Mouse (Mus musculus): ENCODE results near the gene Rbfox3.
A peak's percentile ranks its signal among the peaks of the same experiment; 100 is the strongest.

Gene Rbfox3

DNA sequence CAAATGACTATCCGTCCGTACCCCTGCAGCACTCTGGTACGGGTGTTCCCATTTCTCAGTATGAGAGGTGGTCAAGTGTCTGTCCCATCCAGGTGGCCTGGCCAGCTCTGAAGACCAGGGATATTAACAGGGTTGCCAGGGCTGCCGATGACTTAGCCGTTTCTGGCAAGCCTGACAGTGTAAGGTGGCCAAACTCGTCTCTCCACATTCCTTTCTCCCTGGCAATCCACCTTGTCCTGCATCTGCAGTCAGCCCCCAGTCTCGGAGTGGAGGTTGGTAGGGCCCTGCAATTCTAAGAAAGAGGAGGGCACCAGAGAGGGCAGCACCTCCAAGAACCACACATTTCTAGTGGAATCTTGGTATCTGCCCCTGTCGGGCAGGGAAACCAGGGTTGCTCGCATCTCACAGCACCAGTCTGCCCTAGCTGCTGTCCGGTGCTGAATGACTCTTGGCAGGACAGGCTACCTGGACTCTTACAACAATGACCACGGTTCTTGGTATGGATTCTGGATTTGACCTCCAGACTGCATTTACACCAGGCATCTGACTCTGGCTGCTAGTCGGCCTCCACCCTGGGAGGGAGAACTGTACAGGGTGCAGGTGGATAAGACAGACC, 370.9 kb downstream of the Rbfox3 start:
- DNase-seq = no peak

DNA sequence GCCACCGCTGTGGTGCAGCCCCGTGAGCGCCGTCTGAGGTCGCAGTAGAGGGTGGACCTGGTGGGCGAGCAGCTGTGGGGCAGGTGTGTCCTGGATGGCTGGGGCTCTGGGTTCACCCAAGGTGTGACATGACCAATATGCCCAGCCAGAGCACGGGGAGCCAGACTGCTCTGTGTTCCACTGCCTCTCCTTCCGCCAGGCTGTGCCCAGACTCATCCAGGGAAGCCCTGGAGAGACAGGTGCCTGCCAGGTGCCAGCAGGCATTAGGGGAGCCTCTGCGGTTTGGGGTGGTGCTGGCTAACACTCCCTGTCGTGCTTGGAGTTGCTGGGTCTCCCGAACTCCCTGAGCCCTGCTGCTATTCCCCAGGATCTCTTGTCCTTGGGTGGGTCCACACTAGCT, 373.4 kb downstream of the Rbfox3 start:
- no peak for DNase-seq

GRCm38 (mm10) chr11:118534382-118535092, 376.9 kb downstream of the Rbfox3 start:
- DNase-seq = peak; percentile 39

DNA sequence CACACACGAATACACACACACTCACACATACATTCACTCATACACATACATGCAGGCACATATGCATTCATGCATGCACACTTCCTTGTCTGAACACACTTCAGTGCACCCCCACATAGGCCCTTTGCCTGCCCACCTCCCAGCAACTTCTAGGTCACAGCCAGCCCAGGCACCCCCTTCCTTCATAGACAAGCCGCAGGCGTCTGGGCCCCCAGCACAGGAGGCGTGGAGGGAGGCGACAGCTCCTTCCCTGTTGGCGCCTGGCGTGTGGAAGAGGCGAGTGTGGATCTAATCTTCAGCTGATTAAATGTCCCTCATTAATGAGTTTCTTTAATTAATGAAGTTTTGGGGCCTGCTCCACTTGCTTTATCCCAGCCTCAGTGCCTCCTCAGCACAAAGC, 381.1 kb downstream of the Rbfox3 start:
- DNase-seq = no peak

- DNase-seq = no peak
These were observed 382.6 kb downstream of the Rbfox3 start for GRCm38 (mm10) chr11:118528761-118529160.

DNA sequence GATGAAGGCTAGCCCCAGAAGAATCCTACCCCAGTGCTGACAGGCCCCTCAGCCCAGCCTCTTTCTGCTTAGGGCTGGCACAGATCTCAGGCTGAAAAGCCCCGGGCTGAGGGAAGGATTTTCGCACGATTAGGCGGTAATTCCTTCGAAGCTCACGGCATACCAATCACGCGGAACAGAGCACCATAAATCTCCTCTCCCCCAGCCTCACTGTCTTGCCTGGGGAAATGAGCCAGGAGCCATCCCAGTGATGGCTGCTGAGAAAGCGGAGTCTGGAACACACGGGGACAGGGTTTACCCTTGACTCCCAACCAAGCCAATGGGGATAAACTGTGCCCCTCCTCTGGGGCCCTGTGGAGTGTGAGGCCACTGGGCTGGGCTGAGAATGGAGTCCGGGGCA, 386.3 kb downstream of the Rbfox3 start:
- DNase-seq = no peak

GRCm38 (mm10) chr11:118523496-118524145, 387.8 kb downstream of the Rbfox3 start:
- no peak for DNase-seq

GRCm38 (mm10) chr11:118520932-118521331, 390.5 kb downstream of the Rbfox3 start:
- DNase-seq = no peak

GRCm38 (mm10) chr11:118520251-118520650, 391.1 kb downstream of the Rbfox3 start:
- DNase-seq = no peak

DNA sequence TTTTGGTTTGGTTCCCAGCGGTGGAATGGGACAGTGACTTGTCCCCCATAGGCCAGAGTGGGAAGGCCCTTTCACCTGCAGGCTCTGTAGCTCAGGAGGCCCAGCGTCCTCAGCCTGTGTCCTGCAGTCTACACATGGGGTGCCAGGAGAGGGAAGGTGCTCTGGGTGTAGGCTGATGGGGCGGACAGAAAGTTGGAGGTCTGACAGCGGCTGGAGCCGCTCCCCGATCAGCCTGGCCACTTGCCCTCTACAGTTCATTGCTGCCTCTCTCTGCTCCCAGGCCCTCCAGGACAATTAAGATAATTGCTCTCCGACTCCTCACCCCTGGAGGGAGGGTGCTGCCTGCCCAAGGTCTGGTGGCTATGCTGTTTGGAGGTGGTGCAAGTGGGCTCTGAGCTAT, 392.7 kb downstream of the Rbfox3 start:
- DNase-seq = no peak

DNA sequence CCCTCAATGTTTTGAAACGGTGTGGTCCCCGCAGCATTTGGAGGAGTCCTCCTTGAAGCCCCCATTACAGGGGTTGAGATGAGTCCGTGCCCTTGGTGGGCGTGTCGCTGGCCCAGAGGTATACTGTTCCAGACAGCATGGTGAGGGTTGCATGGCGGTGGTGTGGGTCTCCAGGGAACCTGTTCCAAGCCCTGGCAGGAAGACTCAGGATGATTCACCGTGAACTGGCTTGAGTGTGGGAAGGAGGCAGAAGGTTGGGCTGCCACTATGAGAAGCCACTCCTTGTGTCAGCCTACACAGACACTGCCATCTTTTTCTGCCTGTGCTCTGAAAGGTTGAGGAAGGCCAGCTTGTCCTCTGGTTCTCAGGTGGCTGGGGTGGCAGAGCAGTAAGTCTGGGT, 393.5 kb downstream of the Rbfox3 start:
- DNase-seq = no peak

DNA sequence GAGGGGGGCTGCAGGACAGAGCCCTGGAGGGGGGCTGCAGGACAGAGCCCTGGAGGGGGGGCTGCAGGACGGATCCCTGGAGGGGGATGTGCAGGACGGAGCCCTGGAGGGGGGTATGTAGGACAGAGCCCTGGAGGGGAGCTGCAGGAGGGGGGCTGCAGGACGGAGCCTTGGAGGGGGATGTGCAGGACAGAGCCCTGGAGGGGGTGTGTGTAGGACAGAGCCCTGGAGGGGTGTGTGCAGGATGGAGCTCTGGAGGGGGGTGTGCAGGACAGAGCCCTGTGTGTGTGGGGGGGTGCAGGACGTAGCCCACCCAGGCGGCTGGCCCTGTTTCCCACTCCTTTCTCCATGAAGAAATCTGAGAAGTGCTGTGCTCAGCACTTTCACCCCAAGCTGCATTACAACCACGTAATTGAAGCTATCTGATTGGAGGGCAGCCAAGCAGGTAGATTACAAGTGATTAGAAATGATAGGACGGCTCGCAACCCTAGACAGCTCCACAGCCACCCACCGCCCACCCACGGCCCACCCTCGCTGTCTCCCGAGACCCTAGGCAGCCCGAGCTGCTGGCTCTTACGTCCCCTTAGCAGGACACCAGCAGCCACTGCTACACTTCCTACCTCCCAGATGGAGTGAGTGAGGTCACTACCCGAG, 399.0 kb downstream of the Rbfox3 start:
- no peak for DNase-seq

- DNase-seq = no peak
These were observed 399.5 kb downstream of the Rbfox3 start for GRCm38 (mm10) chr11:118511851-118512250.

DNA sequence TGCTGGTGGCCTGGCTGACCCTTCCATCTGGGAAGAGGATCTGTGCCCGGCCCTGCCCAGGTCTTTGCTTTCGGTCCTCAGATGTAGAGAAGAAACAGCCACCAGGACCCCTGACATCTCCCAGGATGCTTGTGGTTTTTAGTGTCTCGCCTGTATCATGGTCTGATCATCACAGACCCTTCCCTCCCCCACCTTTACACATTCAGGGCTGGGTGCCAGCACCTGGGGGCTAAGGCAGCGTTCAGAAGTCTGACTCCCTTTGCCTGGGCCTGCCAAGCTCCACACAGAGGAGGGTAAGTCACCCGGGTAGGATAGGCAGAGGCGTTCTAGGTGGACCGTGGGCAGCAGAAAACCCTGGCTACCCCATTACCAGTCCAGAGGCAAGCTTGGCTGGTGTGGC, 403.1 kb downstream of the Rbfox3 start:
- no peak for DNase-seq

- DNase-seq = peak; percentile 63
These were observed 403.5 kb downstream of the Rbfox3 start for GRCm38 (mm10) chr11:118507904-118508303.

DNA sequence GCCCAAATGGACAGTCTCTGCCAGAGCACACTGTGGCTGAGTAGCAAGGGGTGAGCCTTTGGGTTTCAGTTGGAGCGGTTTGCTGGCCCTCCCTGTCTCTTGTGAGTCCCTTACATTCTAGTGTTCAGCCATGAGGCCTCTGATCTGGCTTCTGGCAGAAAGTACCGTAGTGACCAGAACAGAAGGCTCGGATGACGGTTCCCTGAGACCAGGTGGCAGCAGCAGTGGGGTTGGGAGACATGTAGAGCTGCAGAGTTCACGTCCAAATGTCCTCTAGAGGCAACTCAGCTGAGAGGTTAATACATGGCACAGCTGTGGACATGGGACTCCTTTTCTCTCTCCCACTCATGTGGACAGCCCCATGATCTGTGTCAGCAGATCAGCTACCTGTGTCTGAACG, 404.3 kb downstream of the Rbfox3 start:
- DNase-seq = no peak

DNA sequence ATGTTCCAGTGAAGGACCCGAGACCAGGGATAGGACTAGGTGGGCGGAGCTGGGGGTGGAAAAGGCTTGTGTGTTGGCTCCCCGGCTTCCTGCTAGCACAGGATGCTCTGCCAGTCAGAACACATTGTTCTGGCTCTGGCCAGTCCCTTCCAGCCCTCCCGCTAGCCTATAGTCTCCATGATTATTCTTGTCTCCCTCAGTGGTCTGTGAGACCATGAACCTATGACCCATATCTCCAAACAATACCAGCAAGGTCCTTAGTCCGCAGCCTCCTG, 407.3 kb downstream of the Rbfox3 start:
- no peak for DNase-seq

DNA sequence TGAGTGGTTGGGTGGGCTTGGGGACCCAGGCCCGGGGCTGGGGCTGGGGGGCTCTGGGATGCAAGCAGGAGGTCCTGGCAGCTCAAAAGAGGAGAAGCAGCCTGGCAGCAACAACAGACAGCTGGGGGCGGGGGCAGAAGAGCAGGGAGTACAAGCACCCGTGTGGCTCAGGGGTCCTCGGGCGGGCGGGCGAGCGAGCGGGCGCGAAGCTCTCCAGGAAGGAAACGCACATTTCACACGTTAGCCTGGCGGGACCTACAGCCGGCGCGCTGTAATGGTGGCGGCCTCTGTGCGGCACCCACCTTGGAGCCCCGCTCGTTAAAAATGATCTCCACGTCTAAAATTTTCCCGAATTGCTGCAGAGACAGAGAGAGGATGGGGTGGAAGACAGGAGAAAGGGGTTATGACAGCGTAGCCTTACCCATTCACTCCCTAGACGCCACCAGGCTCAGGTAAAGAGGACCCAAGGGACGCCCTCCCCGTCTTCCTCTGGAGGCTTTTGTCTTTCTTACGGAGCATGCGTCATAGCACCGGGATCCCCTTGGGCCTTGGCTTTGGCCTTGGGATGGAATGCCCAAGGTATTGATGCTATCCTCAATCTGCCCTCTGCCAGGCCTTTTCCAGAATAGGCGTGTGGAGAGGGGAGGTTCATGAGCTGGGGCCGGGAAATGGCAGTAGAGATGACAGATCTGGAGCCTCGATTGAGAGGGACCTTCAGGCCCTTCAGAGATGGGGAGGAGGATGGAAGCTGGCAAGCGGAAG, 407.8 kb downstream of the Rbfox3 start:
- no peak for DNase-seq

GRCm38 (mm10) chr11:118502990-118503389, 408.4 kb downstream of the Rbfox3 start:
- no peak for DNase-seq

DNA sequence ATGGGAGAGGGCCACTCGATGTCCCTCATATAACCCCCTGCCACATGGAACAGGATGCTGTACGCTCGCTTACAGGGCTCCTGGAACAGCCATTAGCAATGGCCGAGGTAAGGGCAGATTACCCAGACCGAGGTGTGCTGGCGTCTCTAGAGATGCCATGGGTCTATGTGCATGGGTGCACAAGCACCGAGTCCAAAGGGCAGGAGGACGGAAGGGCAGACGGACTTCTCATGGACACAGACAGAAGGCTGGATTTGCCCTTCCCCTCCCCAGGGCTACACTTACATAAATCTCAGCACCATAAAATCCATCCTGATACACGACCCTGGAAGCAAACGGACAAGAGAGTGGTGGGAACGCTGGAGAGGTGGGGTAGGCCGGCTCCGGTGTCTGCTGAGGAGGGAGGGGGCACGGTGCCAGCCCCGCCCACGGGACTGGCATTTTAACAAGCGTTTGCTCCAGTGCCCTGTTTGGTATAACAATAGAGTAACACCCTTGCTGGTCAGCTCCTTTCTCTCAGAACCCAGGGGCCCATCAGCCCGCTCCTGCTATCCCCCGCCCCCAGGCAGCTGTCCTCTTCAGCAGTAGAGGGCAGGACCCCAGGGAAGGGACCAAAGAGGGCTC, 415.2 kb downstream of the Rbfox3 start:
- no peak for DNase-seq

DNA sequence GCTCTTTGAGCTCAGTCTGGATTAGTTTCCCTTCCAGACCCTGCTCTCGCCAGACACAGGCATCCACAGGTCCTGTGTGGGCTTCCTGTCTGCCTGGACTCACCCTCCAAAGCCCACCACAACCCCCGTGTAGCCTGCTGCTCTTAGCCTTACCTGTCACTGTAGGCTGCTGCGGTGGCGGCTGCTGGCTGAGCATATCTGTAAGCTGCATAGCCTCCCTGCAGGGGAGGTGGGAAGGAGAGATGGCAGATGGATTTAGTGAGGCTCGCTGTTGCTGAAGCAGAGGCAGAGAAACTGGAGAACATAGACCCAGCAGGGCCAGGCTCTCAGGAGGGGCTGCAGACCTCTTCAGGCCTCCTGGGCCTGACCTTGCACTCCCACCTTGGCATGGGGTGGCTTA, 416.3 kb downstream of the Rbfox3 start:
- DNase-seq = no peak

GRCm38 (mm10) chr11:118494001-118494737, 417.2 kb downstream of the Rbfox3 start:
- DNase-seq = no peak
